Mouse (Mus musculus): Measurements from ENCODE around the gene Plekha1. TPM values are rescaled to one million over a fixed set of nuclear protein-coding genes. Genes with fewer than 3 reads are reported as not detected.

Gene Plekha1
- polyA plus RNA-seq, 1 experiment from 2014 or later: 44.4 TPM

- peaks cover 10% of the 10 kb centered on the region; the same call in 1 of the 2 replicates for H3K4me1 ChIP-seq
- no peak overlapping the region for H3K27ac ChIP-seq
- peak overlapping the region; percentile 91 for H3K4me3 ChIP-seq
- H3K9me3 ChIP-seq: no peaks in the 10 kb centered on the region
- H3K27me3 ChIP-seq (ENCODE audit: insufficient read depth, poor library complexity, severe bottlenecking): peaks cover 6% of the 10 kb centered on the region
- DNase-seq (ENCODE audit: low spot score): no peak
- WGBS: 44% methylated on average over 3 of the region's 3 CpGs
- H3K36me3 ChIP-seq: no peaks in the 10 kb centered on the region
Observed at GRCm38 (mm10) chr7:130867256-130867655, 1.7 kb downstream of the Plekha1 start.

- peaks cover 17% of the 10 kb centered on the region for H3K4me1 ChIP-seq
Observed at GRCm38 (mm10) chr7:130884161-130884560, 18.6 kb downstream of the Plekha1 start.

GRCm38 (mm10) chr7:130886246-130886645 is 20.7 kb downstream of the Plekha1 start:
- no peak overlapping the region for H3K4me3 ChIP-seq
- H3K27ac ChIP-seq: no peak overlapping the region
- H3K4me1 ChIP-seq: peaks cover 23% of the 10 kb centered on the region
- no peaks in the 10 kb centered on the region for H3K9me3 ChIP-seq
- no peak for DNase-seq (ENCODE audit: low spot score)
- 66% methylated on average over 3 of the region's 3 CpGs for WGBS
- peaks cover 20% of the 10 kb centered on the region; the same call in 1 of the 2 replicates for H3K36me3 ChIP-seq
- H3K27me3 ChIP-seq (ENCODE audit: insufficient read depth, poor library complexity, severe bottlenecking): no peaks in the 10 kb centered on the region

More at GRCm38 (mm10) chr7:130884161-130884560, 18.6 kb downstream of the Plekha1 start:
- Histone ChIP-seq H3K36me3 (peaks cover 29% of the 10 kb centered on the region), H3K27ac (no peak overlapping the region), H3K4me3 (no peak overlapping the region), H3K27me3 (ENCODE audit: insufficient read depth, poor library complexity, severe bottlenecking) (no peaks in the 10 kb centered on the region), H3K9me3 (no peaks in the 10 kb centered on the region)
- no peak for DNase-seq (ENCODE audit: low spot score)
- 88% methylated on average over 2 of the region's 2 CpGs for WGBS

GRCm38 (mm10) chr7:130887946-130888345 is 22.4 kb downstream of the Plekha1 start:
- Histone ChIP-seq H3K9me3 (no peaks in the 10 kb centered on the region), H3K36me3 (peaks cover 33% of the 10 kb centered on the region)
- WGBS: 14% methylated on average over 3 of the region's 3 CpGs

DNA sequence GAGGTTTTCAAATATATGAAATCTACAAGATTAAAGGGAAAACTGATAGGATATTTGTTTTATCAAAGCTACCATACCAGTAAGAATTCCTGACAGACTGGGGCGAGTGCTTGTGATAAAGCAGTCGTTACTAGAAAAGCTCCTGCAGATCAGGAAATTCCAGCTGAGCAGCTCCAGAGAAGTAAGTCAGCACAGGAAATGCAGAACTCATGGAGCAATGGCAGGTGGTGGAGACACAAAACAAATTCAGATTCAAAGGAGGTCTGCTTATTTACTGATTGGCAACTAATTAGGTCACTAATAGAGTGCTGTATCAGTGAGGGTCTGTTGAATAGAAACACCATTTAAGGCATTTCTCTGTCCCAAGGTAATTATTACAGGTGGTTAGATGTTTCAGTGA is 25.3 kb downstream of the Plekha1 start:
- WGBS: 5% methylated on average over 2 of the region's 2 CpGs
- Histone ChIP-seq H3K27me3 (ENCODE audit: insufficient read depth, poor library complexity, severe bottlenecking) (no peaks in the 10 kb centered on the region), H3K36me3 (peaks cover 23% of the 10 kb centered on the region), H3K4me3 (no peak overlapping the region), H3K27ac (no peak overlapping the region), H3K4me1 (peaks cover 22% of the 10 kb centered on the region), H3K9me3 (no peaks in the 10 kb centered on the region)
- DNase-seq (ENCODE audit: low spot score): no peak

More at GRCm38 (mm10) chr7:130887946-130888345, 22.4 kb downstream of the Plekha1 start:
- DNase-seq (ENCODE audit: low spot score): no peak
- Histone ChIP-seq H3K4me1 (peaks cover 23% of the 10 kb centered on the region), H3K4me3 (peak overlapping the region; percentile 13; the same call in 1 of the 2 replicates), H3K27ac (peak overlapping the region; percentile 81), H3K27me3 (ENCODE audit: insufficient read depth, poor library complexity, severe bottlenecking) (no peaks in the 10 kb centered on the region)

DNA sequence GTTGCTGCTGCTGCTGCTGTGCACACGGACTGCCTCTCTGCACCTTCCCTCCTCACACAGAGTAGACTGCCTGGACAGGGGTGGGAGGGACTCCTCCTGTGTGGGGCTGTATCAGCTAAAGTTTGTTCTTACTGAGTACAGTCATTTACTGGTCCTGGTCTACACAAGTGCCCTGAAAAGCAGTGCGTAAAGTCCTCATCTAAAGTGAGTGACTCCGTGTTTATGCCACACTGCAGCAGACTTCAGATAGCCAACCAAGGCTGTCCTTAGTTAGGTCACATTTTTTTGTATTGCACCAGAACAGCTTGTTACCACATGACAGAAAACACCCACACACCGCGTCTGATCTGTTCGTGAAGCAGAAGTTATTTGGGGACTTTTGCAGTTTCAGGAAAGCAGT is 27.4 kb downstream of the Plekha1 start:
- 83% methylated on average over 6 of the region's 6 CpGs for WGBS
- no peaks in the 10 kb centered on the region for H3K9me3 ChIP-seq
- no peak overlapping the region for H3K4me3 ChIP-seq
- no peaks in the 10 kb centered on the region for H3K27me3 ChIP-seq (ENCODE audit: insufficient read depth, poor library complexity, severe bottlenecking)
- H3K4me1 ChIP-seq: peaks cover 13% of the 10 kb centered on the region
- no peak for DNase-seq (ENCODE audit: low spot score)
- H3K27ac ChIP-seq: no peak overlapping the region
- H3K36me3 ChIP-seq: peaks cover 25% of the 10 kb centered on the region

- Histone ChIP-seq H3K4me3 (no peak overlapping the region), H3K27me3 (ENCODE audit: insufficient read depth, poor library complexity, severe bottlenecking) (no peaks in the 10 kb centered on the region), H3K9me3 (no peaks in the 10 kb centered on the region), H3K27ac (no peak overlapping the region), H3K36me3 (peaks cover 35% of the 10 kb centered on the region), H3K4me1 (peaks cover 6% of the 10 kb centered on the region)
- WGBS: 82% methylated on average over 9 of the region's 9 CpGs
- no peak for DNase-seq (ENCODE audit: low spot score)
Observed at GRCm38 (mm10) chr7:130894931-130895617, 29.5 kb downstream of the Plekha1 start.

DNA sequence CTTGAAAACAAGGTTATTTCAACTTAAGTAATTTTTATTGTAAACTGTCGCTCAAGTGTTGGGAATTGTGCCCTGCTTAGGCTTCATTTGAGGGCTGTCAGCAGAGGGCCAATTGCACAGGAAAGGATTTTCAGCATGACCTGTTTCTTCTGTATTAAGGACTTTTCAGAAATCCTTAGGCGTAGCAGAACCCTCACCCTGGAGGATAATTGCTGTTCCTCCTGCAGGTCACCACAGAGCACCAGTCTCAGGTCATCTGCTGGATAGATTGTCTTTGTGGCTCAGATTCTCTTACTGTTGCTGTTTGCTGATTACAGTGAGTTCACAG is 30.0 kb downstream of the Plekha1 start:
- DNase-seq (ENCODE audit: low spot score): no peak
- WGBS: 89% methylated on average over 2 of the region's 2 CpGs
- H3K4me1 ChIP-seq: peaks cover 6% of the 10 kb centered on the region
- H3K27me3 ChIP-seq (ENCODE audit: insufficient read depth, poor library complexity, severe bottlenecking): no peaks in the 10 kb centered on the region
- H3K4me3 ChIP-seq: no peak overlapping the region
- H3K27ac ChIP-seq: no peak overlapping the region
- peaks cover 38% of the 10 kb centered on the region for H3K36me3 ChIP-seq
- H3K9me3 ChIP-seq: no peaks in the 10 kb centered on the region

GRCm38 (mm10) chr7:130896064-130896463 is 30.5 kb downstream of the Plekha1 start:
- Histone ChIP-seq H3K4me1 (peaks cover under 1% of the 10 kb centered on the region), H3K36me3 (peaks cover 42% of the 10 kb centered on the region), H3K9me3 (no peaks in the 10 kb centered on the region), H3K27ac (no peak overlapping the region), H3K27me3 (ENCODE audit: insufficient read depth, poor library complexity, severe bottlenecking) (no peaks in the 10 kb centered on the region), H3K4me3 (no peak overlapping the region)
- DNase-seq (ENCODE audit: low spot score): no peak
- WGBS: 83% methylated on average over 3 of the region's 3 CpGs

- H3K27me3 ChIP-seq (ENCODE audit: insufficient read depth, poor library complexity, severe bottlenecking): no peaks in the 10 kb centered on the region
- 91% methylated on average over 10 of the region's 10 CpGs for WGBS
- no peak overlapping the region for H3K4me3 ChIP-seq
- H3K27ac ChIP-seq: no peak overlapping the region
- no peaks in the 10 kb centered on the region for H3K9me3 ChIP-seq
- no peaks in the 10 kb centered on the region for H3K4me1 ChIP-seq
- H3K36me3 ChIP-seq: peaks cover 44% of the 10 kb centered on the region
- no peak for DNase-seq (ENCODE audit: low spot score)
Observed at GRCm38 (mm10) chr7:130897201-130897600, 31.6 kb downstream of the Plekha1 start.

- no peak for DNase-seq (ENCODE audit: low spot score)
- Histone ChIP-seq H3K4me1 (no peaks in the 10 kb centered on the region), H3K27me3 (ENCODE audit: insufficient read depth, poor library complexity, severe bottlenecking) (no peaks in the 10 kb centered on the region), H3K27ac (no peak overlapping the region), H3K4me3 (no peak overlapping the region), H3K36me3 (peaks cover 43% of the 10 kb centered on the region), H3K9me3 (no peaks in the 10 kb centered on the region)
- WGBS: 78% methylated on average over 4 of the region's 4 CpGs
Observed at GRCm38 (mm10) chr7:130898373-130898772, 32.8 kb downstream of the Plekha1 start.

DNA sequence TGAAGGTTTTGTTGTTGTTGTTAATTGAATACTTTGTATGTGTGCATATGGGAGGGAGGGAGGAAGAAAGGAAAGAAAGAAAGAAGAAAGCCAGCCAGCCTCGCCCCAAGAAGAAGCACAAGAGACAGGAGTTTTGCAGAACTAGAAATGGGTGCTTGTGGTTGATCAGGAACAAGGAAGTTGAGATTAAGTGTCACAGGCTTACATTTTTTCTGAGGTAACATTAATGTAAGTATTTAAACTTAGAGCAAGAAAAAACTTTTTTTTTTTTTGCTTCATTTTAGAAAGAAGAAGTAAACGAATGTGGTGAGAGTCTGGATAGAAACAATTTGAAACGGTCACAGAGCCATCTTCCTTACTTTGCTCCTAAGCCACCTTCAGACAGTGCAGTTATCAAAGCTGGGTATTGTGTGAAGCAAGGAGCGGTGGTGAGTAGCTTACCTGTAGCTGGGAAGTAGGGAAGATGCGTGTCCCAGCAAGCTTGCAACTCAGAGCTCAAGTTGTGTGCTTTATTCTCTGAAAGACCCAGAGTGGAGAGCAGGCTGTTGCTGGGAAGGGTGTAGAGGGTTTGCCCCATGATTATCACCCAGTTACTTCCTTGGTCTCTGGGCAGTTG is 34.8 kb downstream of the Plekha1 start:
- Histone ChIP-seq H3K36me3 (peaks cover 63% of the 10 kb centered on the region), H3K4me1 (no peaks in the 10 kb centered on the region)
- 92% methylated on average over 5 of the region's 5 CpGs for WGBS

DNA sequence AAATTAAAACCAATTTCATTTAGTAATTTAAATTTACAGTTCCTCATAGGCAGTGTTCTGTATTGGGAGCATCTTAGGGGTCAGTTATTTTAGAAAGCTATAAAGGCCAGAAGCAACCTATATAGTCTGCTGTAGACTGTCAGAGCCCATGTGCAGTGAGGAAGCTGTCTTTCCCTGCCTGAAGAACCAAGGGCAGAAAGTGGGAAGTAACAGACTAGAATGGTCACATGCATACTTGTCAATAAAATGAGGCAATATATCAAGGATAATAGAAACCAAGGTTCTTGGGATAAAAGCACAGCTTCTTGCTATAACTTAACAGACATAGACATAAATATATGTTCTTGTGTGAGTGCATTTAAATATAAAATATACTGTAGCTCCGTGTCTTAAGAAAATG is 37.4 kb downstream of the Plekha1 start:
- no peak overlapping the region for H3K27ac ChIP-seq
- H3K36me3 ChIP-seq: peaks cover 53% of the 10 kb centered on the region
- H3K27me3 ChIP-seq (ENCODE audit: insufficient read depth, poor library complexity, severe bottlenecking): no peaks in the 10 kb centered on the region
- no peaks in the 10 kb centered on the region for H3K9me3 ChIP-seq
- WGBS: 84% methylated on average over 1 of the region's 1 CpGs
- no peaks in the 10 kb centered on the region for H3K4me1 ChIP-seq
- no peak overlapping the region for H3K4me3 ChIP-seq
- DNase-seq (ENCODE audit: low spot score): no peak

More for the DNA sequence above, 34.8 kb downstream of the Plekha1 start:
- DNase-seq (ENCODE audit: low spot score): no peak
- H3K27ac ChIP-seq: no peak overlapping the region
- no peaks in the 10 kb centered on the region for H3K9me3 ChIP-seq
- H3K4me3 ChIP-seq: no peak overlapping the region
- H3K27me3 ChIP-seq (ENCODE audit: insufficient read depth, poor library complexity, severe bottlenecking): no peaks in the 10 kb centered on the region
